Mouse (Mus musculus) spleen, adult 12 weeks (tissue): Measurements from ENCODE around the gene Vmn1r188.
"Not testable (repeated sequence)": the region's sequence is repeated elsewhere in the genome, so short reads cannot be mapped to it uniquely, and the experiment has no call there.

ENCODE experiments used
- DNase-seq: peaks from one replicate; pipeline ENCODE4 v3.0.0; 2022; ENCODE audit warnings: low spot score

The Vmn1r188 gene

GRCm38 (mm10) chr13:22084140-22084539 is at the start of gene Vmn1r188:
Gene Vmn1r188 (plus strand): TSS chr13:22084440.
- DNase-seq, result not testable (repeated sequence)

- no peak for DNase-seq
Measured at GRCm38 (mm10) chr13:22034443-22035266, 49.6 kb upstream of the Vmn1r188 start.

GRCm38 (mm10) chr13:22035267-22036148 is 48.7 kb upstream of the Vmn1r188 start, which contains the start of the genes Hist1h2ah and Hist1h2bk:
Gene Hist1h2ah (minus strand): TSS chr13:22035568.
Gene Hist1h2bk (plus strand): TSS chr13:22035870.
- peak; percentile 81 for DNase-seq

DNA sequence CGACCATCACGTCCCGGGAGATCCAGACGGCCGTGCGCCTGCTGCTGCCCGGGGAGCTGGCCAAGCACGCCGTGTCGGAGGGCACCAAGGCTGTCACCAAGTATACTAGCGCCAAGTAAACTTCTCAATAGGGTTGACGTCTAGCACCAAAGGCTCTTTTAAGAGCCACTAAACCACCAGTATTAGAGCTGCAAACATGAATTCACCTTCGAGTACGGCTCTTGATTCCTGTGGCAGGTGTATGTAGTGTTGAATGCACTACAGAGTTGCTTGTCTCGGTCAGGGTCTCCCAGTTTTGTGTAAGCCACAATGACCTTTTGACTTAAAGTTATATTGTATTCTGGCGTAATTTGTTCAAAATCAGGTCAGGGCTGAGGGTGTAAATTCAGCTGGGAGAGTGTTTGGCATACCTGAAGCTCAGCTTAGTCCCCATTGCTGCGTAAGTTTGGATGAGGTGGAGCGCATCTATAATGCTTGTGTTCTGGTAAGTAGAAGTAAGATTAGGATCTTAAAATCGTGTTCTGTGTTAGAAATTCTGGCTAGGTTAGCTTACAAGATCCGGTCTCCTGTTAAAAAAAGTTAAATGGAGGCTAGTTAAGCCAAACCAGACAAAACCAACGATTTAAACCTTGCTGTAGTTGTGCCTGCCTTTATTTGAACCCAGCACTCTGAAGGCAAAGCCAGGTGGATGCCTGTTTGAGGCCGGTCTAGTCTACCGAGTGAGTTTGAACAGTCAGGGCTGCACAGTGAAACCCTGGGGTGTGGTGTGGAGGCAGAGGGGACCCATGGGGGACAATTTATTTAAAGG is 47.9 kb upstream of the Vmn1r188 start:
- peak; percentile 60 for DNase-seq

- no peak for DNase-seq
Measured at GRCm38 (mm10) chr13:22036986-22037385, 47.3 kb upstream of the Vmn1r188 start.

- no peak for DNase-seq
Measured at GRCm38 (mm10) chr13:22037415-22037814, 46.8 kb upstream of the Vmn1r188 start.

DNA sequence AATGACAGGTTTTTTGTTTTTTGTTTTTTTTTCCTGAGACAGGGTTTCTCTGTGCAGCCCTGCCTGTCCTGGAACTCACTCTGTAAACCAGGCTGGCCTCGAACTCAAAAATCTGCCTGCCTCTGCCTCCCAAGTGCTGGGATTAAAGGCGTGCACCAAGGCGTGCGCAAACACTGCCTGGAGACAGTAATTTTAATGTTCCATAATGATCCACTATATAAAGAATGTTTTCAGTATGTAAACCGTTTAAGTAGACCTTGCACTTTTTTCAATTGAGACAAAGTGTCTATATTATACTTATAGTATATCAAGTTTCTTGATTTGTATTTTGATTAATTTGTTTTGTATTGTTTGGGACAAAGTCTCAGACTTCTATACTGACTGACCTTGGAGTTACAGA is 44.9 kb upstream of the Vmn1r188 start:
- DNase-seq, result no peak

DNA sequence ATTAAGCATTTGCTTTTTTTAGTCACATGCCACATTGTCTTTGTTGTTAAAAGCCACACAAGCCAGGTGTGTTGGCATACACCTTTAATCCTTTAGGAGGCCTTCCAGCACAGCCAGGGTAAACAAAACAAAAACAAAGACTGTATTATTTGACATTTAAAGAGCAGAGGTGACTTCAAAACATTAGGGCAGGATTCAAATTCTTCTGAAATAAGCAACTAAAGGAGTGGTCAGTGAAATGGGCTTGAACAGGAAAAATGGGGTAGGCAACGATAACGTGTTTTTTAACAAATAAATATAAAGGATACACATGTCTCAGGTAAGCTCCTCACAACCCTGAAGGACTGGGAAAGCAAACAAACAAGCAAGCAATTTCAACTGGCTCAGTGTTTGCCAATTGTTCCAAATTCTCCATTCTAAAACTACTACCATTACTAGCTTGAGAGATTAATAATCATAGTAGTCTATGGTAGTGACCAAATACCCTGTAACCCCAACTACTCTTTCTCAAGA is 44.2 kb upstream of the Vmn1r188 start:
- no peak for DNase-seq

GRCm38 (mm10) chr13:22040464-22041141 is 43.6 kb upstream of the Vmn1r188 start:
- DNase-seq, result peak; percentile 57

- DNase-seq, result peak; percentile 97
Measured at GRCm38 (mm10) chr13:22041142-22041536, 43.1 kb upstream of the Vmn1r188 start, which contains the start of gene Hist1h4i. Gene Hist1h4i (minus strand): TSS chr13:22041362.

DNA sequence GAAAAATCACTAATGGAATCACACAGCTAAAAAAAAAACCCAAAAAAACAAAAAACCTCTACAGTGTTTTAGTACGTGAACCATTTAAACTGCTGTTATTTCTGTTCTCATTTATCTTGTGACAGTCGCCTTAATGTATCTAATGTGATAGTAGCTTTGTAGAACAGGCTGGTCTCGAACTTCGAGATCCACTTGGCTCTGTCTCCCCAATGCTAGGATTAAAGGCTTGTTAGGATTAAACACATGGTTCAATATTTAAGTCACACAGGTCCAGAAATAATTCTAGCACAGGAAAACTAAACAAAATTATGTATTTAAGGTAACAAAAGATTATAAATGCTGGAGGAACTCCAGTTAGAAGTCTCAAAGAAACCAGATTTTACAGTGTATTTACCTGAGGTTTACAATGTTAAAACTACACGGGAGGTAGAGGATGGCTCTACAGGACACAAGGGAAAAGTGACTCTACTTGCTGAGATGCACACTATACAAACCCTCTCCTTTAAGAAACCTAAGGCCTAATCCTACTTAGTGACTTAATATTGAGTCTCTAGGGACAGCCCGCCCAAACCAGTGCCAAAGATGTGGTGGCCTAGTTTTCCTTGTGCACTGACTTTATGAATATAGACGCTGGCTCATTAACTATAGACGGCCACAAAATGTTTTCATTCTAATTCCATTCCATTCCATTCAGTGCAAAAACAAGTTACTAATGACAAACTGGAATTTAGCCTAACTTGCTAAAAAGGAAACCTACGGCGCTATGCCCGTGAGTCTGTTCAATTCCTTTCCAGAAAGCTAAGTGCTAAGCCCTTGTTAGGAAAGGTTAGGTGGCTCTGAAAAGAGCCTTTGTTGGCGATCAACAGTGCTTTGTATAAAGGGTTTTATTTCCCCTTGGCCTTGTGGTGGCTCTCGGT is 42.3 kb upstream of the Vmn1r188 start:
- DNase-seq, result no peak

DNA sequence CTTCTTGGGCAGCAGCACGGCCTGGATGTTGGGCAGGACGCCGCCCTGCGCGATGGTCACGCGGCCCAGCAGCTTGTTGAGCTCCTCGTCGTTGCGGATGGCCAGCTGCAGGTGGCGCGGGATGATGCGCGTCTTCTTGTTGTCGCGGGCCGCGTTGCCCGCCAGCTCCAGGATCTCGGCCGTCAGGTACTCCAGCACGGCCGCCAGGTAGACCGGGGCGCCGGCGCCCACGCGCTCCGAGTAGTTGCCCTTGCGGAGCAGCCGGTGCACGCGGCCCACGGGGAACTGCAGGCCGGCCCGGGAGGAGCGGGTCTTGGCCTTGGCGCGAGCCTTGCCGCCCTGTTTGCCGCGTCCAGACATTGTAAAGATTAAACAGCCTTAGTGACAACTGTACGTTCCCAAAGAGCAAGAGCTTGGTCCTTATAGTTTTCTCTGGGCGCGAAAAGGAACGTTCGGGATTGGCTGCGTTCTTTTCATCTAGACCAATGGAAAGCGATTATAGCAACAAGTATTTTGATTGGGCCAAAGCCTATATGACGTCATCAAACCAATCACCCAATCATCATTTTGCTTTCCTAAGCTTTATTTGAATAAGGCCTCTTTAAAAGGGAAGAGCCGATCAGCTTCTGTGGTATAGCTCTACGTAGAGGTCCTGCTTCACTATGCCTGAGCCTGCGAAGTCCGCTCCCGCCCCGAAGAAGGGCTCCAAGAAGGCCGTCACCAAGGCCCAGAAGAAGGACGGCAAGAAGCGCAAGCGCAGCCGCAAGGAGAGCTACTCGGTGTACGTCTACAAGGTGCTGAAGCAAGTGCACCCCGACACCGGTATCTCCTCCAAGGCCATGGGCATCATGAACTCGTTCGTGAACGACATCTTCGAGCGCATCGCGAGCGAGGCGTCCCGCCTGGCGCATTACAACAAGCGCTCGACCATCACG is 41.4 kb upstream of the Vmn1r188 start, which contains the start of the genes Hist1h2ag and Hist1h2bj:
TSS of gene Hist1h2ag (minus strand) at position 377 of the 935 bp plus-strand sequence.
TSS of gene Hist1h2bj (plus strand) at position 647 of the 935 bp plus-strand sequence.
- DNase-seq, result peak; percentile 85

GRCm38 (mm10) chr13:22043503-22044431 is 40.5 kb upstream of the Vmn1r188 start:
- no peak for DNase-seq

DNA sequence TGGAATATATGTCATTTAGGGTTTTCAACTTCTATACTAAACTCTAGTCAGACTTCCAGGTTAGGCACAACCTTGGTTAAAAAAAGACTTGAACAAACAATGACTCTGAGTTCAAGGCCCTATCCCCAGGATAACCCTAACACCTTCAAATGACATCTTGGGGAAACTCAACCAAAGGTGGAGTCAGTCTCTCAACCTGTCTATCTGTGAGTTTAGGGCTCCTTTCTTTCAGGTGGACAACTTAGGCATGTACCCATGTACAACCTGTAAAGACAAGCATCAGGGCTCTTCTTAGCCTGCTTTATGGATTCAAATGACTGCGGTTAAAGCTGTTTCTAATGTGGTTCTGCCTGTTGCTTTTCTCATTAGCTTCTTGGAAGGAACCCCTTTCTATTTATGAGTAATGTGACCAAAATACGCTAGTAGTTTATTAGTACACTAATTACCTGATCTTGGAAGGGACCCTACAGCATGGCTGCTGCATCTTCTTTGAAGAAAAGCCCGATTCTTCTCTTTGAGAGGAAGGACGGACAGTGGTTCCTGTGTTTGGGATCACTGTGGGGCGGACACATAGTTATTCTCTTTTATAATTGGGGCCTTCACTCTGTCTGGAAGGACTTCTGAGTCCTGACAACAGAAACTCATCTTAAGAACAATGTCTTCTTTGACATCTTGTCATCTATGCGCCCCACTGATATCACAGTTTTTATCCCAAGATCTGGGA is 39.6 kb upstream of the Vmn1r188 start:
- DNase-seq, result no peak

- DNase-seq, result no peak
Measured at GRCm38 (mm10) chr13:22045311-22045710, 38.9 kb upstream of the Vmn1r188 start.

DNA sequence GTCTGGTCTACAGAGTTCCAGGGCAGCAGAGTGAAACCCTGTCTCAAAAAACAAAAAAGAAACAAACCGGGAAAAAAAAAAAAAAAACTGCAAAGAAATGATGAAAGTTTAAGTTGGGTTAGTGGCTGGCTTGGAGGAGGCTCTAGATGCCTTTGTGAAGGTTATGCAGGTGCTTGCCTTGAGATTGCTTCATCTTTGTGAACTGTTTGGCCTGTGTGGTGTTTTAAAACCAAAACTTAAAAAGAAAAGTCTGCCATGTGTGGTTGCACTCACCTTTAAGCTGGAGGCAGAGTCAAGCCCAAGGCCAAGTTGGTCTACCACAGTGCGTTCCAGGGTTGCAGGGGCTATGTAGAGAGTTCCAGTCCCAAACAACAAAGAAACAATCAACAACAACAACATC is 35.2 kb upstream of the Vmn1r188 start:
- DNase-seq, result no peak
